Mouse (Mus musculus): ENCODE data around the gene L3mbtl3.

DNA sequence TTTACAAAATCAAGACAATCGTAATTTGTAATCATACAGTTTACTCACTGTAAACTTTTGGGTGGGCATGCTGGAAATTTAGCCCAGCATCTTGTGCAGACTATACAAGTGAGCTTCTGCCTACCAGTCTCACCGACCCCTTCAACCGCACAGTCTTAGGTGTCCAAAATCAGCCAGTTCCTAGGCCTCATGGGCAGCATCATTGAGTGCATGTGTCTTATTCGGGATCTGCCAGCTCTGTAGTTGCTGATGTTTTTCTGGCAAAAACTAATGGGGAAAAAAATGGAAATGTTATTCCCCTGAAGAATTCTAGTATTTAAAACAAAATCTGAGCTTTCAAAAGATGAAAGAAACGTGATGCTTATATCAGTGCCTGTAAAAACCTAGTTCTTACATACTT is 149.5 kb downstream of the L3mbtl3 start:
- TF ChIP-seq CTCF (IDR thresholded peaks at IDR 0.05 in 2 of 3, conservative IDR thresholded peaks at IDR 0.05 in 1 of 3; ENCODE audit: control insufficient read depth in 1 of 3, insufficient read depth in 1 of 3, low read depth in 2 of 3, low read length in 3 of 3, poor library complexity in 1 of 3, severe bottlenecking in 1 of 3), result no peak
- TF ChIP-seq POLR2A (IDR thresholded peaks at IDR 0.05; ENCODE audit: control insufficient read depth in 1 of 2, insufficient read depth in 1 of 2, low read depth in 1 of 2, low read length in 2 of 2, poor library complexity in 1 of 2), result no peak
- no peak for TF ChIP-seq GABPA (IDR thresholded peaks at IDR 0.05; ENCODE audit: low read depth, low read length)
- TF ChIP-seq ETS1 (IDR thresholded peaks at IDR 0.05; ENCODE audit: low read depth, low read length), result no peak
- no peak for TF ChIP-seq GATA1 (IDR thresholded peaks at IDR 0.05; ENCODE audit: low read depth, low read length)
- no peak for TF ChIP-seq ZC3H11A (IDR thresholded peaks at IDR 0.05; ENCODE audit: low read depth, low read length)
- TF ChIP-seq ELF1 (IDR thresholded peaks at IDR 0.05; ENCODE audit: low read depth, low read length), result no peak

Data from MEL (cell line).